Mouse (Mus musculus) lung, adult 18-20 months (tissue): ENCODE results near the gene Olfr1030.
A peak's percentile ranks its signal among the peaks of the same experiment; 100 is the strongest.
"Not testable (repeated sequence)": the region's sequence is repeated elsewhere in the genome, so short reads cannot be mapped to it uniquely, and the experiment has no call there.

Source experiments
- DNase-seq, 2 experiments: peaks; one replicate each; pipeline ENCODE4 v3.0.0; 2022; ENCODE audit warnings: mixed read lengths in 2 of 2

Olfr1030 gene

DNA sequence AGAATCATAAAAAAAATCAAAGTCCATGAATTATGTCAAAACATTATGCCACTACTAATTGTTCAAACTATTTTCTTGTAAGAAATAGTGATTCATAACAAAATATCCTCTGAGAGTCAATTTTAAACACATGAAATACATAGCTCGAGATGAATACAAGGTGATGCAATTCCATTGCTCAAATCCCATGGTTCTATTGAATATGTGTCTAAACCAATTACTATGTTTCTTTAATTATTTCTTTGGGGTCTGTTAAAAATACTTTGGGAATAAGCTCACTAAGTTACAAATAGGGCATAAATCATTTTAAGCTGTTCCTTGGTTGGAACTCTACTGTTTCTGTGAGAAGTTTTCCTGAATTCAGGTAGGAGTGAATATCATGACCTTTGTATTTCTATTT is at the start of gene Olfr1030:
TSS of gene Olfr1030 (plus strand) at position 301 of the 400 bp plus-strand sequence.
- no peak for DNase-seq

DNA sequence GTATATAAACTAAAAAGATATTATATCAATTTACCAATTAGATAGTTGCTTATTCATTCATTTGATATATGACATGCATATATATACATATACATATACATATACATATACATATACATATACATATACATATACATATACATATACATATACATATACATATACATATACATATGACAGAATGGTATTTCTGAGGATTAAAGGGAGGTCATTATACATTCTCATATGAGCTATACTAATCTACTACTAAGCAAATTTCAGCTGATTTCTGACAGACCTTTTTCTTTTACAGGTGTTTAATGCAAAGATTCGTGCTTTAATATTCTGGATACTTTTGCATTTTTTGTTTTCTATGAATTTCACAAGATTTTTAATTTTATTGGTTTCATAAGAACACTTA is 28.9 kb upstream of the Olfr1030 start, which contains the start of gene Olfr1028:
TSS of gene Olfr1028 (plus strand) at position 301 of the 400 bp plus-strand sequence.
- no peak for DNase-seq

DNA sequence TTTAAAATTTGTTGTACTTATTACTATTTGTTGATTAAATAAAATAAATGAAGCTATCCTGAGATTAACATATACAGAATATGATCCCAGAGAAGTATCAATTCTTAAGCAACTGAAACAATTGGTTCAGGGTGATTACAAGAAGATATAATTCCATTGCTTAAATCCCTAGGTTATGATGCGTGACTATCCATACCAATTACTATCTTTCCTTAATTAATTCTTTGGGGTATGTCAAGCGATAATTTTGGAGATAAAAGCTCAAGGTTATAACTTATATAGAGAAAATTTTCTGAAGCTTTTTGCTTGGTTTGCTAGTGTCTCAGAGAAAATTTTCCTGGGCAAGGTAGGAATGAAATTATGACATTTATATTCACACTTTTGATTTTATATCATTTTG is 5.5 kb upstream of the Olfr1030 start, which contains the start of gene Olfr1029:
TSS of gene Olfr1029 (plus strand) at position 301 of the 400 bp plus-strand sequence.
- DNase-seq, result no peak

DNA sequence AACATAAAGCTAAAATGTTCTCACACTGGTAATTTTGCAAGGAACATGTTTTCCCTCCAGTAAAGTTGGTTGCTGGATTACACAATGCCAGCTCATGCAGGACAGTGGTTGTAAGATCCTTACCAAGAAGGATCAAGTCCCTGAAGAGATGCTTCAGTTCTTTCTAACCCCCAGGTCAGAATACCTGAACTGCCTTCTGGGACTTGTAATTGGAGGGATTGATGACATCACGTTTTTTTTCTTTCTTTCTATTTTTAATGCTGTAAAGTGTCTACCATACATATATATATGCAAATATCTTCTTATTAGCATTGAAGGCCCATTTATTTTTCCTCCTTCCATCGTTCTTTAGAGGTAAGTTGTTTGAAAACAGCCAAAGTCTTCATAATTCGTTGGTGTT is 10.9 kb downstream of the Olfr1030 start, which contains the start of gene Olfr1031:
TSS of gene Olfr1031 (plus strand) at position 301 of the 400 bp plus-strand sequence.
- no peak for DNase-seq

DNA sequence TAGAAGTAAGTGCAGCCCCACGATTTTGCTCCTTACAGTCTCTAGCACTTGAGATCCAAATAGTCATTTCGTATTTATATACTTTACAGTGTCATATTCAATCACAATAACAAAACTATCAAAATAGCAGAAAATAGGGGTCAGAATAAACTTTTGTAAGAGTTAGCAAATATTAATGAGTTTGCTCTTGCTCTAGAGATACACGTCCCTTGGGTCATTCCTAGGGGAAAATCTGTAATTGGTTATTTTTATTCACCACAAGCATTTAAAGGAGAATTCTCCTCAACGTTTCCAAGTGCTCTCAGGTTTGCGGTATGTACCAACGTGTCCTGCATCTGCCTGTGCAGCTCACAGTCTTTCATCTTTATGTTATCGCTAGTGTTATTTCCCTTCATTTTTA is 26.2 kb downstream of the Olfr1030 start, which contains the start of gene Olfr1032:
TSS of gene Olfr1032 (plus strand) at position 301 of the 400 bp plus-strand sequence.
- no peak for DNase-seq

DNA sequence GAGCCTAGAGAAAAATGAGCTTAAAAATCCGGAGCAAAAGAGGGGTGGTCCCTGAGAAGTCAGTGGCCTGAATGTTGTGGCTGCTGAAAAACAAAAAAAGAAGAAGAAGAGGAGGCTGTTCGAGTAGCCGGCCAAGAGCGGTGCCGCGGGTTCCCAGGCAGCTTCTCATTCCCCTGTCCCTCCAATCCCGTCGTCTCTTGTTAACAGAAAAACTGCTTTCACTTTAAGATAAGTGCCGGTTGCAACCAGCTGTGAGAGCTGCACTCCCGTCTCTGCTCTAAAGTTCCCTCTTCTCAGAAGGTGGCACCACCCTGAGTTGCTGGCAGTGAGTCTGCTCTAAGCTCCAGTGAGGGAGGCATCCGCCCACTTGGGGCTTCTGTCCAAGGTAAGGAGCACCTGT is 41.3 kb downstream of the Olfr1030 start, which contains the start of gene Olfr1033:
TSS of gene Olfr1033 (plus strand) at position 228 of the 400 bp plus-strand sequence.
- peak in 1 of 2 experiments; percentile 2 for DNase-seq

DNA sequence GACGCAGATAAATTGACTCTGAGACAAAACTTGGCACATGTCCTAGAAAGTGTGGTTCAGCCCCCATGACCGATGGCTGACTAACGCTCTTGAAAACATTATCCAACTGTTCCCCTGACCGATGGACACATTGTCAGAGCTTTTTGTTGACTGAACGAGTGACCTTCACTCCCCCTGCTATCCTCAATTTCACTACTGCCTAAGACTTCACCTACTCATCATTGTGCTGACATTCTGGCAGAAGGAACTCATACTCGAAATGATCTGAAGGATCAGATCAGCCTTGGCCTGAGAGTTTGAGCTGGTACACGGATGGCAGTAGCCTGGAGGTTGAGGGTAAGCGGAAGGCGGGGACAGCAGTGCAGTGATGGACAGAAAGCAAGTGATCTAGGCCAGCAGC is 42.4 kb downstream of the Olfr1030 start:
- DNase-seq, result not testable (repeated sequence)
